Mouse (Mus musculus) stomach, embryonic 15.5 days (tissue): ENCODE results near the gene Angptl8. TPM values are rescaled to one million over a fixed set of nuclear protein-coding genes. Genes with fewer than 3 reads are reported as not detected.
"Not testable (repeated sequence)": the region's sequence is repeated elsewhere in the genome, so short reads cannot be mapped to it uniquely, and the experiment has no call there.

Source experiments
- ATAC-seq: fragments of 200-750 bp; cut with Nextera tagmentation; 2 replicates; pipeline ENCODE4 v1.8.0; 2017; ENCODE audit warnings: low read depth, moderate number of reproducible peaks, moderate TSS enrichment; ENCODE audit not compliant: insufficient read depth, low FRiP score
- H3K27ac ChIP-seq: fragments of 300-500 bp; sonication (generic); 2 replicates; pipeline ENCODE4 v1.5.1; 2015; ENCODE audit warnings: mild to moderate bottlenecking, inconsistent platforms
- H3K27me3 ChIP-seq: fragments of 300-500 bp; sonication (generic); replicated peaks from 2 replicates; pipeline ENCODE4 v1.6.1; 2015; ENCODE audit warnings: inconsistent platforms
- H3K36me3 ChIP-seq: fragments of 300-500 bp; sonication (generic); 2 replicates; pipeline ENCODE4 v1.6.1; 2015; ENCODE audit warnings: inconsistent platforms
- H3K4me1 ChIP-seq: fragments of 300-500 bp; sonication (generic); 2 replicates; pipeline ENCODE4 v1.6.1; 2015; ENCODE audit warnings: inconsistent platforms
- H3K4me2 ChIP-seq: fragments of 300-500 bp; sonication (generic); 2 replicates; pipeline ENCODE4 v1.6.1; 2015; ENCODE audit warnings: mild to moderate bottlenecking, inconsistent platforms
- H3K4me3 ChIP-seq: fragments of 300-500 bp; sonication (generic); replicated peaks from 2 replicates; pipeline ENCODE4 v1.5.1; 2015; ENCODE audit warnings: inconsistent platforms
- H3K9ac ChIP-seq: fragments of 300-500 bp; sonication (generic); 2 replicates; pipeline ENCODE4 v1.6.1; 2015; ENCODE audit warnings: inconsistent platforms
- H3K9me3 ChIP-seq: fragments of 300-500 bp; sonication (generic); 2 replicates; pipeline ENCODE4 v1.6.1; 2016; ENCODE audit warnings: inconsistent platforms
- WGBS: fragments of 180-500 bp; shearing (Covaris S2); methylation state at CpG from one replicate; pipeline ENCODE4 v1.1.7; 2015; 5-methylcytosine and 5-hydroxymethylcytosine counted together
- polyA plus RNA-seq: library from polyadenylated mRNA; unstranded; fragments of >200 nt; fragmentation: Nextera tagmentation; extraction: Ambion mirVana; gene quantifications from 2 replicates; pipeline ENCODE4 v1.2.1, GENCODE M21; 2015

Gene Angptl8
- polyA plus RNA-seq, 1 experiment from 2014 or later, result 8.1 TPM

GRCm38 (mm10) chr9:21852128-21853091 lies 17.1 kb downstream of the Angptl8 start, which contains the start of gene Dock6:
Dock6 (minus strand) TSS chr9:21852635.
- Histone ChIP-seq H3K4me3 (peak within 1 kb of the TSS; percentile 83), H3K27me3 (no peaks in the 10 kb centered on the region), H3K4me2 (peak within 1 kb of the TSS; percentile 84), H3K27ac (peak within 1 kb of the TSS; percentile 59), H3K9ac (peak within 1 kb of the TSS; percentile 89), H3K4me1 (peaks cover 41% of the 10 kb centered on the region), H3K36me3 (no peaks in the 10 kb centered on the region), H3K9me3 (no peaks in the 10 kb centered on the region)
- under 1% methylated on average over 68 of the region's 68 CpGs for WGBS
- ATAC-seq, result peak; percentile 88

DNA sequence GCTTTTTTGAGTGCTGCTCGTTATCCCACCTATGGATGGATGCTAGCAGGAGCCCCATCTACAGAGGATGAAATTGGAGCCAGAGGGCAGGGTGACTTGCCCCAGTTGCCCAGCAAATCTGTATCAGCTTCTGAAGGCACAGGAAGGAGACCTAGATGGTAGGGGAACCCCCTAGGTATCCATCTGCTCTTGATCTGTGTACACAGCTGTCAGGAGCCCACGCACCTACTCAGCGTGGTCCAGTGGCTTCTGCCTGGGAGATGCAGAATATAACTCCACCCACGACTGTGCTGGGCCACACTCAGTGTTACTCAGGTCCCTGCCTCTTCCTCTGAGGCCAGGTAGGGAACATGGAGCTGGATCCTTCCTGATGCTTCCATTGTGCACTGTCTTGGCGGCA lies 18.7 kb downstream of the Angptl8 start:
- Histone ChIP-seq H3K27me3 (no peaks in the 10 kb centered on the region), H3K36me3 (no peaks in the 10 kb centered on the region), H3K4me2 (no peak overlapping the region), H3K4me1 (peaks cover 31% of the 10 kb centered on the region), H3K4me3 (no peak overlapping the region), H3K9ac (no peak overlapping the region), H3K27ac (no peak overlapping the region), H3K9me3 (no peaks in the 10 kb centered on the region)
- ATAC-seq, result no peak
- WGBS, result 72% methylated on average over 5 of the region's 5 CpGs

- H3K4me2 ChIP-seq, result no peak overlapping the region
- no peak for ATAC-seq
- H3K27me3 ChIP-seq, result no peaks in the 10 kb centered on the region
- no peaks in the 10 kb centered on the region for H3K36me3 ChIP-seq
- H3K4me1 ChIP-seq, result peaks cover 26% of the 10 kb centered on the region
- 74% methylated on average over 6 of the region's 6 CpGs for WGBS
- no peak overlapping the region for H3K9ac ChIP-seq
- no peak overlapping the region for H3K27ac ChIP-seq
- no peaks in the 10 kb centered on the region for H3K9me3 ChIP-seq
- no peak overlapping the region for H3K4me3 ChIP-seq
Observed at GRCm38 (mm10) chr9:21854894-21855293, 19.6 kb downstream of the Angptl8 start.

DNA sequence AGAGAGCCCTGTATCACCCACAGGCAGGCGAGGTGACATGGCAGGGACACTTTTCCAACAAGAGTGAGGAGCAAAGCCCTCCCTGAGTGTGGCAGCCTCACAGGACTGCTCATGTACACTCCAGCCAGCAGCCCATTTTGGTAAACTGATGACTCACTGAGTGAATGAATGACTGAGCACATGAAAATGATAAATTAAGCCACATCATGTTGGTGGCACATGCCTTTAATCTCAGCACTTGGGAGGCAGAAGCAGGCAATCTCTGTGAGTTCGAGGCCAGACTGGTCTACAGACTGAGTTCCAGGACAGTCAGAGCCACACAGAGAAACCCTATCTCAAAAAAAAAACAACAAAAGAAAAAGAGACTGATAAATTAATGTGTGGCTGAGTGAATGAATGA lies 22.2 kb downstream of the Angptl8 start:
- Histone ChIP-seq H3K27ac (no peak overlapping the region), H3K4me1 (peaks cover 6% of the 10 kb centered on the region; the same call in 1 of the 2 replicates), H3K4me2 (no peak overlapping the region), H3K4me3 (no peak overlapping the region), H3K36me3 (no peaks in the 10 kb centered on the region), H3K27me3 (no peaks in the 10 kb centered on the region), H3K9ac (no peak overlapping the region), H3K9me3 (no peaks in the 10 kb centered on the region)
- ATAC-seq, result no peak
- WGBS, result 66% methylated on average over 2 of the region's 2 CpGs

GRCm38 (mm10) chr9:21858084-21858483 lies 22.8 kb downstream of the Angptl8 start:
- ATAC-seq, result no peak
- 57% methylated on average over 6 of the region's 6 CpGs for WGBS
- H3K4me1 ChIP-seq, result peaks cover 3% of the 10 kb centered on the region; the same call in 1 of the 2 replicates
- no peak overlapping the region for H3K4me2 ChIP-seq
- no peak overlapping the region for H3K4me3 ChIP-seq
- no peak overlapping the region for H3K27ac ChIP-seq
- no peaks in the 10 kb centered on the region for H3K27me3 ChIP-seq
- no peaks in the 10 kb centered on the region for H3K36me3 ChIP-seq
- no peaks in the 10 kb centered on the region for H3K9me3 ChIP-seq
- no peak overlapping the region for H3K9ac ChIP-seq

DNA sequence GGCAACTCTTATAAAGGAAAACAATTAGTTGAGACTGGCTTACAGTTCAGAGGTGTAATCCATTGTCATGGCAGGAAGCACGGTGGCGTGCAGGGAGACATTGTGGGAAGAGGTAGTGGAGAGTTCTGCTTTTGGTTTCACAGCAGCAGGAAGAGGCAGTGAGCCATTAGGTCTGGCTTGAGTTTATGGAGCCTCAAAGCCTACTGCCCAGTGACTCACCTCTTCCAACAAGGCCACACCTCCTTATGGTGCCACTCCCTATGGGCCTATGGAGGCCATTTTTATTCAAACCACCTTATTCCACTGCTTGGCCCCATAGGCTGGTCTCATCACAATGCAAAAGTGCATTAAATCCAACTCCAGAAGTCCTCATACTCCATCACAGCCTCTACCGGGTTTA lies 24.3 kb downstream of the Angptl8 start:
- H3K9ac ChIP-seq, result no peak overlapping the region
- H3K4me3 ChIP-seq, result no peak overlapping the region
- no peaks in the 10 kb centered on the region for H3K9me3 ChIP-seq
- no peaks in the 10 kb centered on the region for H3K27me3 ChIP-seq
- H3K36me3 ChIP-seq, result no peaks in the 10 kb centered on the region
- H3K27ac ChIP-seq, result no peak overlapping the region
- no peaks in the 10 kb centered on the region for H3K4me1 ChIP-seq
- WGBS, result 77% methylated on average over 3 of the region's 3 CpGs
- H3K4me2 ChIP-seq, result no peak overlapping the region
- ATAC-seq, result no peak

DNA sequence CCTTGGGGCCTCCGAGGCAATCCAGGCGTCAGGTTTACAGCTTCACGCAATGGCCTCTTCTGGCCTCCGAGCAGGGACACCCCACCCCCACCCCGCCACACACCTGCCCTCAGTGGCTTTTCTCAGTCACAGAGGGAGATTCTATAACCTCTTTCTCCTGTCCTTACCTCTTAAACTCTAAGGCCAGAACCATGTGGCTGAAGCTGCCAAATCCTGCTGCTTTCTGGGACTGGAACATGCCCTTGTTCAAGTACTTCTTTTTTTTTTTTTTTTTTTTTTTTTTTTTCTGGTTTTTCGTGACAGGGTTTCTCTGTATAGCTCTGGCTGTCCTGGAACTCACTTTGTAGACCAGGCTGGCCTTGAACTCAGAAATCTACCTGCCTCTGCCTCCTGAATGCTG lies 25.0 kb downstream of the Angptl8 start:
- not testable (repeated sequence) for H3K9me3 ChIP-seq, H3K4me2 ChIP-seq, H3K27ac ChIP-seq, H3K36me3 ChIP-seq, ATAC-seq, H3K9ac ChIP-seq, H3K27me3 ChIP-seq, H3K4me1 ChIP-seq, H3K4me3 ChIP-seq
- WGBS, result 57% methylated on average over 6 of the region's 6 CpGs

- 83% methylated on average over 1 of the region's 1 CpGs for WGBS
- no peak for ATAC-seq
- Histone ChIP-seq H3K4me2 (no peak overlapping the region), H3K36me3 (no peaks in the 10 kb centered on the region), H3K4me3 (no peak overlapping the region), H3K4me1 (0 out of 2 replicates have a peak, but pooled peaks cover 3% of the 10 kb centered on the region), H3K27me3 (no peaks in the 10 kb centered on the region), H3K9me3 (no peaks in the 10 kb centered on the region), H3K27ac (no peak overlapping the region), H3K9ac (no peak overlapping the region)
Observed at GRCm38 (mm10) chr9:21862181-21862580, 26.9 kb downstream of the Angptl8 start.

DNA sequence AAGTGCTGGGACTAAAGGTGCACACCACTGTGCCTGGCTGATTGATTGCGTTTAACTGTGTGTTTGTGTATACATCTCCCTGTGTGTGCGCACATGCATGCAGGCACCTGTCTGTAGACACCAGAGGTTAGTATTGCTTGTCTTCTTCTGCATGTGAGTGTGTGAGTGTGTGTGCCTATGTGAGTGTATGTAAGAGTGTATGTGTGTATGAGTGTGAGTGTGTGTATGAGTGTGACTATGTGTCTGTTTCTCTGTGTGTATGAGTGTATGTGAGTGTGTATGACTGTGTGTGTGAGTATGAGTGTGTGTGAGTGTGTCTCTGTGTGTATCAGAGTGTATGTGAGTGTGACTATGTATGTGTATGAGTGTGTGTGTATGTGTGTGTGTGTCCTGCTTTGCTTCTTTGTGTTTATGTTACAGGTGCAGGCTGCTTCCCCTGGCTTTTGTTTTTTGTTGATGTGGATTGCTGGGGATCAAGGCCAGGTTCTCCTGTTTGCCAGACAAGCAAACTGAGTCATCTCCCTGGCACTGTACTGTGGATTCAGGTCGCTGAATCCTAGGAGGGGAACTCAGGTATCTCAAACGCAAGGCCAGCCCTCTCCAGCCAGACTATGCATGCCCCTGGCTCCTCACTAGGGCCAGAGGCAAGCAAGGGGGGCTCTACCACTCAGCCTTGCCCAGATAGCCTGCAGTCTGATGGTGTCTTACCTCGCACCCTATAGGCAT lies 30.5 kb downstream of the Angptl8 start:
- 0 out of 2 replicates have a peak, but pooled peaks cover 3% of the 10 kb centered on the region for H3K4me1 ChIP-seq
- no peak overlapping the region for H3K4me2 ChIP-seq
- no peak overlapping the region for H3K9ac ChIP-seq
- no peak overlapping the region for H3K4me3 ChIP-seq
- WGBS, result 55% methylated on average over 5 of the region's 5 CpGs
- no peaks in the 10 kb centered on the region for H3K36me3 ChIP-seq
- no peaks in the 10 kb centered on the region for H3K9me3 ChIP-seq
- no peaks in the 10 kb centered on the region for H3K27me3 ChIP-seq
- no peak overlapping the region for H3K27ac ChIP-seq
- ATAC-seq, result no peak

- H3K27ac ChIP-seq, result no peak overlapping the region
Observed at GRCm38 (mm10) chr9:21866641-21867040, 31.3 kb downstream of the Angptl8 start.

GRCm38 (mm10) chr9:21867726-21868125 lies 32.4 kb downstream of the Angptl8 start:
- no peak overlapping the region for H3K27ac ChIP-seq
- WGBS, result 82% methylated on average over 3 of the region's 3 CpGs
- ATAC-seq, result no peak

More at GRCm38 (mm10) chr9:21866641-21867040, 31.3 kb downstream of the Angptl8 start:
- no peak for ATAC-seq
- 0 out of 2 replicates have a peak, but pooled peaks cover 3% of the 10 kb centered on the region for H3K4me1 ChIP-seq
- no peak overlapping the region for H3K4me2 ChIP-seq
- no peaks in the 10 kb centered on the region for H3K36me3 ChIP-seq
- H3K4me3 ChIP-seq, result no peak overlapping the region
- H3K9me3 ChIP-seq, result no peaks in the 10 kb centered on the region
- H3K9ac ChIP-seq, result no peak overlapping the region
- no peaks in the 10 kb centered on the region for H3K27me3 ChIP-seq
- WGBS, result 54% methylated on average over 2 of the region's 2 CpGs

GRCm38 (mm10) chr9:21869290-21869689 lies 34.0 kb downstream of the Angptl8 start:
- not testable (repeated sequence) for H3K36me3 ChIP-seq, H3K27ac ChIP-seq, ATAC-seq, H3K4me2 ChIP-seq, H3K4me3 ChIP-seq, H3K27me3 ChIP-seq, H3K9ac ChIP-seq, H3K9me3 ChIP-seq, H3K4me1 ChIP-seq
- WGBS, result 54% methylated on average over 7 of the region's 7 CpGs

More at GRCm38 (mm10) chr9:21867726-21868125, 32.4 kb downstream of the Angptl8 start:
- Histone ChIP-seq H3K4me3 (no peak overlapping the region), H3K9me3 (no peaks in the 10 kb centered on the region), H3K9ac (no peak overlapping the region), H3K36me3 (no peaks in the 10 kb centered on the region), H3K4me1 (0 out of 2 replicates have a peak, but pooled peaks cover 3% of the 10 kb centered on the region), H3K4me2 (no peak overlapping the region), H3K27me3 (no peaks in the 10 kb centered on the region)
